Mouse (Mus musculus): ENCODE results near the gene Trim11. TPM values are rescaled to one million over a fixed set of nuclear protein-coding genes. Genes with fewer than 3 reads are reported as not detected.

The Trim11 gene
- polyA plus RNA-seq (2012; rRNA removed; ENCODE audit: low replicate concordance) = 22.8 and 25.2 TPM in 2 replicates

GRCm38 (mm10) chr11:58978027-58978705 lies at the start of gene Trim11:
Gene Trim11 (plus strand): TSS chr11:58978093.

GRCm38 (mm10) chr11:58938322-58939087 lies 39.4 kb upstream of the Trim11 start, which contains the start of gene Rnf187:
Gene Rnf187 (minus strand): TSS chr11:58938916.

GRCm38 (mm10) chr11:58948542-58949479 lies 29.1 kb upstream of the Trim11 start, which contains the start of gene Hist3h2ba:
Gene Hist3h2ba (plus strand): TSS chr11:58948920.

GRCm38 (mm10) chr11:58954420-58955142 lies 23.3 kb upstream of the Trim11 start, which contains the start of the genes Hist3h2a and Trim17:
Gene Hist3h2a (plus strand): TSS chr11:58954685.
Gene Trim17 (plus strand): TSS chr11:58954685.

Other genes starting within 250 kb of the Trim11 start
- not detected in 2 replicates for gene Olfr317, start 238.9 kb upstream of the Trim11 start, polyA plus RNA-seq (2012; rRNA removed; ENCODE audit: low replicate concordance)
- not detected in 2 replicates for gene Olfr316, start 225.4 kb upstream of the Trim11 start, polyA plus RNA-seq (2012; rRNA removed; ENCODE audit: low replicate concordance)
- not detected in 2 replicates for gene Olfr315, start 204.9 kb upstream of the Trim11 start, polyA plus RNA-seq (2012; rRNA removed; ENCODE audit: low replicate concordance)
- gene Olfr314, start 195.1 kb upstream of the Trim11 start, polyA plus RNA-seq (2012; rRNA removed; ENCODE audit: low replicate concordance) = not detected in 2 replicates
- 0.39 and 2.2 TPM in 2 replicates for gene Fam183b, start 176.1 kb upstream of the Trim11 start, polyA plus RNA-seq (2012; rRNA removed; ENCODE audit: low replicate concordance)
- gene Olfr313, start 163.1 kb upstream of the Trim11 start, polyA plus RNA-seq (2012; rRNA removed; ENCODE audit: low replicate concordance) = not detected in 2 replicates
- not detected in 2 replicates for gene Olfr312, start 148.9 kb upstream of the Trim11 start, polyA plus RNA-seq (2012; rRNA removed; ENCODE audit: low replicate concordance)
- gene Olfr311, start 138.8 kb upstream of the Trim11 start, polyA plus RNA-seq (2012; rRNA removed; ENCODE audit: low replicate concordance) = not detected in 2 replicates
- gene Gm12258, start 130.9 kb upstream of the Trim11 start, polyA plus RNA-seq (2012; rRNA removed; ENCODE audit: low replicate concordance) = 0.24 and 0.98 TPM in 2 replicates
- gene 2810021J22Rik, start 110.9 kb upstream of the Trim11 start, polyA plus RNA-seq (2012; rRNA removed; ENCODE audit: low replicate concordance) = 0.36 and 0.91 TPM in 2 replicates
- gene Zfp39, start 73.9 kb upstream of the Trim11 start, polyA plus RNA-seq (2012; rRNA removed; ENCODE audit: low replicate concordance) = 0.06 and 0.07 TPM in 2 replicates
- not detected in 2 replicates for gene Btnl10, start 60.2 kb upstream of the Trim11 start, polyA plus RNA-seq (2012; rRNA removed; ENCODE audit: low replicate concordance)
- 171 and 270 TPM in 2 replicates for gene Rnf187, start 39.2 kb upstream of the Trim11 start, polyA plus RNA-seq (2012; rRNA removed; ENCODE audit: low replicate concordance)
- 1.5 and 3.2 TPM in 2 replicates for gene Hist3h2ba, start 29.2 kb upstream of the Trim11 start, polyA plus RNA-seq (2012; rRNA removed; ENCODE audit: low replicate concordance)
- gene Hist3h2a, start 23.4 kb upstream of the Trim11 start, polyA plus RNA-seq (2012; rRNA removed; ENCODE audit: low replicate concordance) = 8.0 and 11.6 TPM in 2 replicates
- gene Trim17, start 23.4 kb upstream of the Trim11 start, polyA plus RNA-seq (2012; rRNA removed; ENCODE audit: low replicate concordance) = 0.08 and 0.09 TPM in 2 replicates
- 0.83 and 1.4 TPM in 2 replicates for gene Obscn, start 158.3 kb downstream of the Trim11 start, polyA plus RNA-seq (2012; rRNA removed; ENCODE audit: low replicate concordance)
- gene Iba57, start 185.6 kb downstream of the Trim11 start, polyA plus RNA-seq (2012; rRNA removed; ENCODE audit: low replicate concordance) = 8.6 and 9.0 TPM in 2 replicates
- gene Gjc2, start 205.1 kb downstream of the Trim11 start, polyA plus RNA-seq (2012; rRNA removed; ENCODE audit: low replicate concordance) = 6.8 and 8.6 TPM in 2 replicates
- 176 and 182 TPM in 2 replicates for gene Guk1, start 214.1 kb downstream of the Trim11 start, polyA plus RNA-seq (2012; rRNA removed; ENCODE audit: low replicate concordance)
- gene Mrpl55, start 224.4 kb downstream of the Trim11 start, polyA plus RNA-seq (2012; rRNA removed; ENCODE audit: low replicate concordance) = 47.1 and 64.4 TPM in 2 replicates
- gene 2310033P09Rik, start 230.2 kb downstream of the Trim11 start, polyA plus RNA-seq (2012; rRNA removed; ENCODE audit: low replicate concordance) = 9.3 and 15.0 TPM in 2 replicates